Mouse (Mus musculus) erythroblast, embryonic 14.5 days (primary cell): ENCODE measurements around the gene Bloc1s6. TPM values are rescaled to one million over a fixed set of nuclear protein-coding genes. Genes with fewer than 3 reads are reported as not detected.

Source experiments
- H3K27me3 ChIP-seq: 2 replicates; pipeline ENCODE4 v1.6.1; 2012; ENCODE audit warnings: inconsistent platforms; ENCODE audit not compliant: control insufficient read depth
- H3K36me3 ChIP-seq: 2 replicates; pipeline ENCODE4 v1.6.1; 2012; ENCODE audit warnings: mild to moderate bottlenecking, inconsistent platforms; ENCODE audit not compliant: control insufficient read depth
- H3K4me1 ChIP-seq: 2 replicates; pipeline ENCODE4 v1.6.1; 2012; ENCODE audit warnings: inconsistent platforms; ENCODE audit not compliant: control insufficient read depth
- H3K4me3 ChIP-seq: replicated peaks from 2 replicates; pipeline ENCODE3; 2012; ENCODE audit warnings: moderate library complexity, mild to moderate bottlenecking, inconsistent platforms
- H3K9me3 ChIP-seq: 2 replicates; pipeline ENCODE4 v1.6.1; 2012; ENCODE audit warnings: low read length, inconsistent platforms, mixed read lengths; ENCODE audit not compliant: control insufficient read depth
- GATA1 ChIP-seq: IDR thresholded peaks from 2 replicates; pipeline ENCODE4 v1.6.1; 2012; ENCODE audit warnings: low read length, inconsistent platforms, mixed read lengths
- TAL1 ChIP-seq: IDR thresholded peaks from 3 replicates; pipeline ENCODE4 v1.6.1; 2012; ENCODE audit warnings: low read length, inconsistent platforms, mixed read lengths
- polyA plus RNA-seq: library from polyadenylated mRNA; stranded (reverse); fragments of >175 nt; gene quantifications from 2 replicates; pipeline ENCODE4 v1.2.3, GENCODE M21; 2012

The Bloc1s6 gene
- polyA plus RNA-seq, 1 experiment = 0.36 TPM

GRCm38 (mm10) chr2:122712848-122713247 is 25.5 kb upstream of the Bloc1s6 start:
- no peaks in the 10 kb centered on the region for H3K27me3 ChIP-seq
- no peaks in the 10 kb centered on the region for H3K9me3 ChIP-seq
- no peaks in the 10 kb centered on the region for H3K36me3 ChIP-seq
- TF ChIP-seq GATA1 (no peak), TAL1 (no peak)
- no peaks in the 10 kb centered on the region for H3K4me1 ChIP-seq
- H3K4me3 ChIP-seq = no peak overlapping the region

DNA sequence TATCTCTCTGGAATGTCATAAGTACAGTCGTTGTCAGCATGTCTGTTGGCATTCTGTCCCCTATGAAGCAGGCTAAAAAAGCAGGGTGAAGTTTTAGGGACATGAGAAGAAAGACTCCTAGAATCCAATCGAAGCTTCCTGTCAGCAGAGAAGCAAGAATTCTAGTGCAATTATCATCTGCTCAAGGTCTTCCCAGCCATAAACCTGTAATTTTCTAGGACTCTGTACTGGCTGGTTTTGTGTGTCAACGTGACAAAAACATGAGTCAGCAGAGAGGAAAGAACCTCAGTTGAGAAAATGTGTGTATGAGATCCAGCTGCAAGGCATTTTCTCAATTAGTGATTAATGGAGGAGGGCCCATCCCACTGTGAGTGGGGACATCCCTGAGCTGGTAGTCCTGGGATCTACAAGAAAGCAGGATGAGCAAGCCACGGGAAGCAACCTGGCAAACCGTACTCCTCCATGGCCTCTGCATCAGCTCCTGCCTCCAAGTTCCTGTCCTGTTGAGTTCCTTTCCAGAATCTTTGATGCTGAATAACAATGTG is 23.1 kb upstream of the Bloc1s6 start:
- Histone ChIP-seq H3K9me3 (no peaks in the 10 kb centered on the region), H3K4me3 (no peak overlapping the region), H3K36me3 (no peaks in the 10 kb centered on the region), H3K27me3 (no peaks in the 10 kb centered on the region), H3K4me1 (no peaks in the 10 kb centered on the region)
- no peak for TF ChIP-seq GATA1
- TF ChIP-seq TAL1 = no peak

GRCm38 (mm10) chr2:122716301-122716842 is 21.9 kb upstream of the Bloc1s6 start:
- H3K4me3 ChIP-seq = no peak overlapping the region
- no peaks in the 10 kb centered on the region for H3K36me3 ChIP-seq
- TF ChIP-seq TAL1 = no peak
- TF ChIP-seq GATA1 = no peak
- no peaks in the 10 kb centered on the region for H3K9me3 ChIP-seq
- H3K4me1 ChIP-seq = no peaks in the 10 kb centered on the region
- H3K27me3 ChIP-seq = no peaks in the 10 kb centered on the region

DNA sequence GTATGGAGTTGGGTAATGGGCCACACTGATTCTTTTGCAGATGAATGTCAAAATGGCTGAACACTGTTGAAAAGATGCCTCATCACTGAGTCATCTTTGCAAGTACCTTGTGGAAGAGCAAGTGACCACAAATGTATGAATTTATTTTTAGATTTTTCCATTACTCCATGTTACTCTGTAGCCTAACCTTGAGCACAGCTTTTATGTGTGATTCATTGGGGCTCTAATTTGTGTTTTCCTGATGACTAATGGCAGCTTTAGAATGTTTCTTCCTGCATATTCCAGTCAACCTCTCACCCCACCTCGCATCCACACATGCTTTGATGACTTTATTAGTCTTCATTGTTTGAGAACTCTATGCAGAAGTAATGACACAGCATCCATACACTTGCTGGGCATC is 19.1 kb upstream of the Bloc1s6 start:
- no peak for TF ChIP-seq GATA1
- TF ChIP-seq TAL1 = no peak
- no peaks in the 10 kb centered on the region for H3K9me3 ChIP-seq
- no peak overlapping the region for H3K4me3 ChIP-seq
- H3K4me1 ChIP-seq = no peaks in the 10 kb centered on the region
- no peaks in the 10 kb centered on the region for H3K27me3 ChIP-seq
- H3K36me3 ChIP-seq = no peaks in the 10 kb centered on the region

GRCm38 (mm10) chr2:122720564-122720963 is 17.7 kb upstream of the Bloc1s6 start:
- Histone ChIP-seq H3K36me3 (no peaks in the 10 kb centered on the region), H3K9me3 (no peaks in the 10 kb centered on the region), H3K4me3 (no peak overlapping the region), H3K4me1 (no peaks in the 10 kb centered on the region), H3K27me3 (no peaks in the 10 kb centered on the region)
- TF ChIP-seq TAL1 (no peak), GATA1 (no peak)

GRCm38 (mm10) chr2:122725604-122726003 is 12.7 kb upstream of the Bloc1s6 start:
- Histone ChIP-seq H3K4me3 (no peak overlapping the region), H3K4me1 (no peaks in the 10 kb centered on the region), H3K36me3 (no peaks in the 10 kb centered on the region), H3K27me3 (no peaks in the 10 kb centered on the region), H3K9me3 (no peaks in the 10 kb centered on the region)
- TF ChIP-seq GATA1 = no peak
- no peak for TF ChIP-seq TAL1

DNA sequence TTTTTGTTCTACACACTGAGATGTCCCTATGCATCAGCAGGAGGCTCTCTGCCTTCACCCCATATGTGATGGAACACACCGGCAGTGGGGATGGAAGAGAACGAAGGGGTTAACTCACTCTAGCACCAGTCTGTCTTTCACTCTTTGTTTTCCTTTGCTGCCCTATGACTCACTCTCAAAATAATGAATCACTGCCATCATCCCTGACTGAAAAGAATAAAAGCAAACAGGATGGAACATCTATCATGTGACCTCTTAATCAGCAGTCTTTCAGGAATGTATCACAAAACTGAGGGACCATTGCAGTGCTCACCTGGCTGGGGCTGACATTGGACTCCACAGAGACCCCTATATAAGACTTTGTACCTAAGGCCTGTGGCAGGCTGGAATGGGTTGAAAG is 6.8 kb upstream of the Bloc1s6 start:
- no peak overlapping the region for H3K4me3 ChIP-seq
- TF ChIP-seq TAL1 = no peak
- TF ChIP-seq GATA1 = no peak
- H3K36me3 ChIP-seq = no peaks in the 10 kb centered on the region
- no peaks in the 10 kb centered on the region for H3K9me3 ChIP-seq
- no peaks in the 10 kb centered on the region for H3K4me1 ChIP-seq
- H3K27me3 ChIP-seq = peaks cover 19% of the 10 kb centered on the region

GRCm38 (mm10) chr2:122739023-122739422 is 720 bp downstream of the Bloc1s6 start:
- TF ChIP-seq TAL1 (no peak), GATA1 (no peak)
- H3K27me3 ChIP-seq = peaks cover 15% of the 10 kb centered on the region
- H3K4me1 ChIP-seq = peaks cover 18% of the 10 kb centered on the region
- peaks cover 10% of the 10 kb centered on the region for H3K36me3 ChIP-seq
- peak overlapping the region; percentile 92 for H3K4me3 ChIP-seq
- H3K9me3 ChIP-seq = no peaks in the 10 kb centered on the region

- TF ChIP-seq TAL1 (no peak), GATA1 (no peak)
- Histone ChIP-seq H3K4me1 (no peaks in the 10 kb centered on the region), H3K36me3 (peaks cover 47% of the 10 kb centered on the region), H3K9me3 (no peaks in the 10 kb centered on the region), H3K4me3 (no peak overlapping the region), H3K27me3 (no peaks in the 10 kb centered on the region)
These were observed 8.2 kb downstream of the Bloc1s6 start for GRCm38 (mm10) chr2:122746461-122746860.

GRCm38 (mm10) chr2:122753739-122754343 is 15.5 kb downstream of the Bloc1s6 start:
- H3K4me1 ChIP-seq = no peaks in the 10 kb centered on the region
- TF ChIP-seq TAL1 = no peak
- no peak for TF ChIP-seq GATA1
- H3K27me3 ChIP-seq = 0 out of 2 replicates have a peak, but pooled peaks cover 2% of the 10 kb centered on the region
- no peaks in the 10 kb centered on the region for H3K9me3 ChIP-seq
- H3K4me3 ChIP-seq = no peak overlapping the region
- no peaks in the 10 kb centered on the region for H3K36me3 ChIP-seq
